Mouse (Mus musculus): Measurements from ENCODE around the gene Abcg5. TPM values are rescaled to one million over a fixed set of nuclear protein-coding genes. Genes with fewer than 3 reads are reported as not detected.
A peak's percentile ranks its signal among the peaks of the same experiment; 100 is the strongest.

The Abcg5 gene
- polyA plus RNA-seq, 1 experiment from 2014 or later, result 3.7 TPM

GRCm38 (mm10) chr17:84674048-84674447, 8.8 kb downstream of the Abcg5 start:
- no peak for ATAC-seq

GRCm38 (mm10) chr17:84672376-84673369, 10.1 kb downstream of the Abcg5 start:
- Histone ChIP-seq H3K4me1 (ENCODE audit: control insufficient read depth, insufficient read depth, low read length) (peaks cover 12% of the 10 kb centered on the region), H3K9ac (ENCODE audit: low read depth, low read length) (peak overlapping the region; percentile 26; the same call in 1 of the 2 replicates), H3K4me3 (ENCODE audit: low read length) (peak overlapping the region; percentile 9), H3K9me3 (ENCODE audit: control insufficient read depth, low read length) (no peaks in the 10 kb centered on the region), H3K27ac (ENCODE audit: low read length) (peak overlapping the region; percentile 89), H3K27me3 (replicated peaks; ENCODE audit: control insufficient read depth, insufficient read depth, low read length) (no peaks in the 10 kb centered on the region), H3K4me2 (ENCODE audit: low read depth, low read length) (peak overlapping the region; percentile 35), H3K36me3 (ENCODE audit: control insufficient read depth, insufficient read depth, low read length) (no peaks in the 10 kb centered on the region)
- ATAC-seq, result peak; percentile 97
- WGBS, result 57% methylated on average over 16 of the region's 16 CpGs

More at GRCm38 (mm10) chr17:84674048-84674447, 8.8 kb downstream of the Abcg5 start:
- WGBS, result 53% methylated on average over 7 of the region's 7 CpGs
- no peak overlapping the region for H3K27ac ChIP-seq (ENCODE audit: low read length)
- H3K9ac ChIP-seq (ENCODE audit: low read depth, low read length), result no peak overlapping the region
- H3K9me3 ChIP-seq (ENCODE audit: control insufficient read depth, low read length), result no peaks in the 10 kb centered on the region
- peaks cover 12% of the 10 kb centered on the region for H3K4me1 ChIP-seq (ENCODE audit: control insufficient read depth, insufficient read depth, low read length)
- H3K4me3 ChIP-seq (ENCODE audit: low read length), result no peak overlapping the region
- no peak overlapping the region for H3K4me2 ChIP-seq (ENCODE audit: low read depth, low read length)
- H3K27me3 ChIP-seq (replicated peaks; ENCODE audit: control insufficient read depth, insufficient read depth, low read length), result no peaks in the 10 kb centered on the region
- H3K36me3 ChIP-seq (ENCODE audit: control insufficient read depth, insufficient read depth, low read length), result no peaks in the 10 kb centered on the region

- H3K27ac ChIP-seq (ENCODE audit: low read length), result no peak overlapping the region
- 80% methylated on average over 3 of the region's 3 CpGs for WGBS
- no peak overlapping the region for H3K9ac ChIP-seq (ENCODE audit: low read depth, low read length)
- H3K4me1 ChIP-seq (ENCODE audit: control insufficient read depth, insufficient read depth, low read length), result peaks cover 21% of the 10 kb centered on the region
- H3K4me3 ChIP-seq (ENCODE audit: low read length), result no peak overlapping the region
- no peaks in the 10 kb centered on the region for H3K27me3 ChIP-seq (replicated peaks; ENCODE audit: control insufficient read depth, insufficient read depth, low read length)
- no peak for ATAC-seq
- H3K4me2 ChIP-seq (ENCODE audit: low read depth, low read length), result no peak overlapping the region
- no peaks in the 10 kb centered on the region for H3K9me3 ChIP-seq (ENCODE audit: control insufficient read depth, low read length)
- H3K36me3 ChIP-seq (ENCODE audit: control insufficient read depth, insufficient read depth, low read length), result no peaks in the 10 kb centered on the region
Observed at GRCm38 (mm10) chr17:84667848-84668247, 15.0 kb downstream of the Abcg5 start.

- Histone ChIP-seq H3K27me3 (replicated peaks; ENCODE audit: control insufficient read depth, insufficient read depth, low read length) (no peaks in the 10 kb centered on the region), H3K4me2 (ENCODE audit: low read depth, low read length) (peak overlapping the region; percentile 45), H3K4me3 (ENCODE audit: low read length) (no peak overlapping the region), H3K27ac (ENCODE audit: low read length) (peak overlapping the region; percentile 78), H3K9me3 (ENCODE audit: control insufficient read depth, low read length) (no peaks in the 10 kb centered on the region), H3K4me1 (ENCODE audit: control insufficient read depth, insufficient read depth, low read length) (peaks cover 20% of the 10 kb centered on the region), H3K9ac (ENCODE audit: low read depth, low read length) (peak overlapping the region; percentile 59), H3K36me3 (ENCODE audit: control insufficient read depth, insufficient read depth, low read length) (no peaks in the 10 kb centered on the region)
- 23% methylated on average over 9 of the region's 9 CpGs for WGBS
- ATAC-seq, result peak; percentile 87
Observed at GRCm38 (mm10) chr17:84665691-84666090, 17.1 kb downstream of the Abcg5 start.

GRCm38 (mm10) chr17:84665053-84665452, 17.8 kb downstream of the Abcg5 start:
- no peak overlapping the region for H3K4me2 ChIP-seq (ENCODE audit: low read depth, low read length)
- no peaks in the 10 kb centered on the region for H3K36me3 ChIP-seq (ENCODE audit: control insufficient read depth, insufficient read depth, low read length)
- 45% methylated on average over 10 of the region's 10 CpGs for WGBS
- 0 out of 2 replicates have a peak, but pooled peaks have one; percentile 13 for ATAC-seq
- no peaks in the 10 kb centered on the region for H3K27me3 ChIP-seq (replicated peaks; ENCODE audit: control insufficient read depth, insufficient read depth, low read length)
- no peaks in the 10 kb centered on the region for H3K9me3 ChIP-seq (ENCODE audit: control insufficient read depth, low read length)
- peaks cover 20% of the 10 kb centered on the region for H3K4me1 ChIP-seq (ENCODE audit: control insufficient read depth, insufficient read depth, low read length)
- H3K27ac ChIP-seq (ENCODE audit: low read length), result peak overlapping the region; percentile 61; the same call in 1 of the 2 replicates
- no peak overlapping the region for H3K9ac ChIP-seq (ENCODE audit: low read depth, low read length)
- H3K4me3 ChIP-seq (ENCODE audit: low read length), result no peak overlapping the region

GRCm38 (mm10) chr17:84658951-84659350, 23.9 kb downstream of the Abcg5 start:
- Histone ChIP-seq H3K4me2 (ENCODE audit: low read depth, low read length) (peak overlapping the region; percentile 7; the same call in 1 of the 2 replicates), H3K4me3 (ENCODE audit: low read length) (no peak overlapping the region), H3K36me3 (ENCODE audit: control insufficient read depth, insufficient read depth, low read length) (no peaks in the 10 kb centered on the region), H3K9ac (ENCODE audit: low read depth, low read length) (no peak overlapping the region), H3K9me3 (ENCODE audit: control insufficient read depth, low read length) (no peaks in the 10 kb centered on the region), H3K4me1 (ENCODE audit: control insufficient read depth, insufficient read depth, low read length) (peaks cover 16% of the 10 kb centered on the region), H3K27me3 (replicated peaks; ENCODE audit: control insufficient read depth, insufficient read depth, low read length) (no peaks in the 10 kb centered on the region), H3K27ac (ENCODE audit: low read length) (peak overlapping the region; percentile 65)
- WGBS, result 58% methylated on average over 8 of the region's 8 CpGs
- ATAC-seq, result peak; percentile 69

- WGBS, result 33% methylated on average over 5 of the region's 5 CpGs
- H3K9me3 ChIP-seq (ENCODE audit: control insufficient read depth, low read length), result no peaks in the 10 kb centered on the region
- no peak for ATAC-seq
- H3K27ac ChIP-seq (ENCODE audit: low read length), result no peak overlapping the region
- H3K4me2 ChIP-seq (ENCODE audit: low read depth, low read length), result no peak overlapping the region
- no peak overlapping the region for H3K4me3 ChIP-seq (ENCODE audit: low read length)
- no peaks in the 10 kb centered on the region for H3K27me3 ChIP-seq (replicated peaks; ENCODE audit: control insufficient read depth, insufficient read depth, low read length)
- no peak overlapping the region for H3K9ac ChIP-seq (ENCODE audit: low read depth, low read length)
- H3K36me3 ChIP-seq (ENCODE audit: control insufficient read depth, insufficient read depth, low read length), result no peaks in the 10 kb centered on the region
- H3K4me1 ChIP-seq (ENCODE audit: control insufficient read depth, insufficient read depth, low read length), result peaks cover 13% of the 10 kb centered on the region
Observed at GRCm38 (mm10) chr17:84658195-84658594, 24.6 kb downstream of the Abcg5 start.

- Histone ChIP-seq H3K4me2 (ENCODE audit: low read depth, low read length) (no peak overlapping the region), H3K4me3 (ENCODE audit: low read length) (no peak overlapping the region), H3K36me3 (ENCODE audit: control insufficient read depth, insufficient read depth, low read length) (no peaks in the 10 kb centered on the region), H3K27ac (ENCODE audit: low read length) (no peak overlapping the region), H3K27me3 (replicated peaks; ENCODE audit: control insufficient read depth, insufficient read depth, low read length) (no peaks in the 10 kb centered on the region), H3K4me1 (ENCODE audit: control insufficient read depth, insufficient read depth, low read length) (peaks cover 13% of the 10 kb centered on the region), H3K9ac (ENCODE audit: low read depth, low read length) (no peak overlapping the region), H3K9me3 (ENCODE audit: control insufficient read depth, low read length) (no peaks in the 10 kb centered on the region)
- 64% methylated on average over 7 of the region's 7 CpGs for WGBS
- no peak for ATAC-seq
Observed at GRCm38 (mm10) chr17:84657782-84658181, 25.0 kb downstream of the Abcg5 start.

- Histone ChIP-seq H3K36me3 (ENCODE audit: control insufficient read depth, insufficient read depth, low read length) (no peaks in the 10 kb centered on the region), H3K4me1 (ENCODE audit: control insufficient read depth, insufficient read depth, low read length) (peaks cover 13% of the 10 kb centered on the region), H3K4me2 (ENCODE audit: low read depth, low read length) (no peak overlapping the region), H3K9me3 (ENCODE audit: control insufficient read depth, low read length) (no peaks in the 10 kb centered on the region), H3K27me3 (replicated peaks; ENCODE audit: control insufficient read depth, insufficient read depth, low read length) (no peaks in the 10 kb centered on the region), H3K27ac (ENCODE audit: low read length) (no peak overlapping the region), H3K9ac (ENCODE audit: low read depth, low read length) (no peak overlapping the region), H3K4me3 (ENCODE audit: low read length) (no peak overlapping the region)
- ATAC-seq, result no peak
- WGBS, result 59% methylated on average over 3 of the region's 3 CpGs
Observed at GRCm38 (mm10) chr17:84657422-84657732, 25.4 kb downstream of the Abcg5 start.
